Mouse (Mus musculus): Measurements from ENCODE around the gene Pla2g15.

The Pla2g15 gene

GRCm38 (mm10) chr8:106134751-106135571, 15.2 kb upstream of the Pla2g15 start:
- DNase-seq (ENCODE audit: low spot score): no peak

- no peak for DNase-seq (ENCODE audit: low spot score)
Observed at GRCm38 (mm10) chr8:106135672-106136071, 14.5 kb upstream of the Pla2g15 start.

GRCm38 (mm10) chr8:106136156-106137130, 13.8 kb upstream of the Pla2g15 start, which contains the start of gene Esrp2:
Esrp2 (minus strand) TSS chr8:106136974.
- DNase-seq (ENCODE audit: low spot score): no peak

- DNase-seq (ENCODE audit: low spot score): no peak
Observed at GRCm38 (mm10) chr8:106137218-106137905, 12.8 kb upstream of the Pla2g15 start.

- DNase-seq (ENCODE audit: low spot score): peak; percentile 53
Observed at GRCm38 (mm10) chr8:106137906-106138477, 12.2 kb upstream of the Pla2g15 start.

GRCm38 (mm10) chr8:106138616-106139015, 11.6 kb upstream of the Pla2g15 start:
- DNase-seq (ENCODE audit: low spot score): no peak

GRCm38 (mm10) chr8:106140191-106140590, 10.0 kb upstream of the Pla2g15 start:
- no peak for DNase-seq (ENCODE audit: low spot score)

- DNase-seq (ENCODE audit: low spot score): peak; percentile 93
Observed at GRCm38 (mm10) chr8:106140769-106141168, 9.4 kb upstream of the Pla2g15 start.

GRCm38 (mm10) chr8:106145331-106145730, 4.9 kb upstream of the Pla2g15 start:
- peak; percentile 86 for DNase-seq (ENCODE audit: low spot score)

- DNase-seq (ENCODE audit: low spot score): no peak
Observed at GRCm38 (mm10) chr8:106146014-106146413, 4.2 kb upstream of the Pla2g15 start.

GRCm38 (mm10) chr8:106147868-106148565, 2.2 kb upstream of the Pla2g15 start:
- peak; percentile 99 for DNase-seq (ENCODE audit: low spot score)

- peak; percentile 96 for DNase-seq (ENCODE audit: low spot score)
Observed at GRCm38 (mm10) chr8:106149025-106149424, 1.2 kb upstream of the Pla2g15 start.

GRCm38 (mm10) chr8:106150653-106151000, 428 bp downstream of the Pla2g15 start:
- DNase-seq (ENCODE audit: low spot score): no peak

GRCm38 (mm10) chr8:106151041-106151440, 842 bp downstream of the Pla2g15 start:
- DNase-seq (ENCODE audit: low spot score): peak; percentile 75

- no peak for DNase-seq (ENCODE audit: low spot score)
Observed at GRCm38 (mm10) chr8:106152876-106153275, 2.7 kb downstream of the Pla2g15 start.

- DNase-seq (ENCODE audit: low spot score): no peak
Observed at GRCm38 (mm10) chr8:106157419-106157818, 7.2 kb downstream of the Pla2g15 start.

GRCm38 (mm10) chr8:106158381-106158780, 8.2 kb downstream of the Pla2g15 start:
- no peak for DNase-seq (ENCODE audit: low spot score)

GRCm38 (mm10) chr8:106159876-106160275, 9.7 kb downstream of the Pla2g15 start:
- peak; percentile 74 for DNase-seq (ENCODE audit: low spot score)

- peak; percentile 53 for DNase-seq (ENCODE audit: low spot score)
Observed at GRCm38 (mm10) chr8:106163251-106163650, 13.1 kb downstream of the Pla2g15 start.

- DNase-seq (ENCODE audit: low spot score): peak; percentile 76
Observed at GRCm38 (mm10) chr8:106165460-106165859, 15.3 kb downstream of the Pla2g15 start.

Data from adipocyte (in vitro differentiated cells).